Mouse (Mus musculus) gastrocnemius, postnatal 14 days (tissue): ENCODE data around the gene Glrb. TPM values are rescaled to one million over a fixed set of nuclear protein-coding genes. Genes with fewer than 3 reads are reported as not detected.

Source experiments
- total RNA-seq, 2 experiments: library from RNA; stranded (reverse); gene quantifications; 2 replicates each; pipeline ENCODE4 v1.2.3; 2021

Gene Glrb
- total RNA-seq, 2 experiments from 2014 or later, result 0.24 to 0.47 TPM

Other genes starting within 250 kb of the Glrb start
- under 1 TPM; 0.14 to 0.18 TPM for gene Gria2, start 110.8 kb downstream of the Glrb start, total RNA-seq
- gene Pdgfc, start 122.8 kb upstream of the Glrb start, total RNA-seq, result 1 to 10 TPM; 2.1 to 2.6 TPM